Mouse (Mus musculus) kidney, postnatal 4 days (tissue): ENCODE data around the gene Slc27a1.

Experiments used
- DNase-seq, 2 experiments: peaks; one replicate each; pipeline ENCODE4 v3.0.0; 2021; ENCODE audit warnings: mixed read lengths in 2 of 2

Gene Slc27a1

DNA sequence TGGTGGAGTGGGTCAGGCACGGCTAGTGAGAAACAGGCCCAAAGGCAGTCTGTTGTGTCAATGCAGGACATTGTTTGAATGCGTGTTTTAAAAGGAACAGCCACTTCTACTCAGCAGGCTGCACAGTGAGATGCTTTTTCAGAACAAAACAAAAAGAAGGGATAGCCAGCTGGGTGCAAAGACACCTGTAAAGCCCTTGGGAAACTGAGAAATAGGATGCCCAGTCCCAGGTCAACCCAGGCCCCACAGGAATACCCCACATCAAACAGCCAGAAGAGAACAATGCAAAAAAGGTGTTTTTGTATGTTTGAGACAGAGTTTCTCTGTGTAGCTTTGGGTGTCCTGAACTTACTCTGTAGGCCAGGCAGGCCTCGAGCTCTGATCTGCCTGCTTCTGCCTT, 20.1 kb downstream of the Slc27a1 start:
- DNase-seq, result no peak

DNA sequence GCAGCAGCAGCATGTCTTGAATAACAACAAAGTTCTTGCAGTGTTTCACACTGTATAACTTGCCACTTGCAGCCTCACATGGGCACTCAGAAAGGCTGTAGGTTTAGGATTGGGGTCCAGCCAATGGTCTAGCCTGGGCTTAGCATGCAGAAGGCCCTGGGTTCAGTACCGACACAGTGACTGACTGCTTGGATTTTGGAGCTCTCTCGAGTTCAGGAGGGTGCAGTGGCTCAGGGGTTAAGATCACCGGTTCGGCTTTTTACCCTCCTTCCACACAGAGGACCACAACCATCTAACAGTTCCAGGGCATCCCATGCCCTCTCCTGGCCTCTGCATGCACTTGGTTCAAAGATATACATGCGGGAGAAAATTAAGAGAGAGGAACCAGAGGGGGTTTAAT, 22.3 kb downstream of the Slc27a1 start:
- no peak for DNase-seq

DNA sequence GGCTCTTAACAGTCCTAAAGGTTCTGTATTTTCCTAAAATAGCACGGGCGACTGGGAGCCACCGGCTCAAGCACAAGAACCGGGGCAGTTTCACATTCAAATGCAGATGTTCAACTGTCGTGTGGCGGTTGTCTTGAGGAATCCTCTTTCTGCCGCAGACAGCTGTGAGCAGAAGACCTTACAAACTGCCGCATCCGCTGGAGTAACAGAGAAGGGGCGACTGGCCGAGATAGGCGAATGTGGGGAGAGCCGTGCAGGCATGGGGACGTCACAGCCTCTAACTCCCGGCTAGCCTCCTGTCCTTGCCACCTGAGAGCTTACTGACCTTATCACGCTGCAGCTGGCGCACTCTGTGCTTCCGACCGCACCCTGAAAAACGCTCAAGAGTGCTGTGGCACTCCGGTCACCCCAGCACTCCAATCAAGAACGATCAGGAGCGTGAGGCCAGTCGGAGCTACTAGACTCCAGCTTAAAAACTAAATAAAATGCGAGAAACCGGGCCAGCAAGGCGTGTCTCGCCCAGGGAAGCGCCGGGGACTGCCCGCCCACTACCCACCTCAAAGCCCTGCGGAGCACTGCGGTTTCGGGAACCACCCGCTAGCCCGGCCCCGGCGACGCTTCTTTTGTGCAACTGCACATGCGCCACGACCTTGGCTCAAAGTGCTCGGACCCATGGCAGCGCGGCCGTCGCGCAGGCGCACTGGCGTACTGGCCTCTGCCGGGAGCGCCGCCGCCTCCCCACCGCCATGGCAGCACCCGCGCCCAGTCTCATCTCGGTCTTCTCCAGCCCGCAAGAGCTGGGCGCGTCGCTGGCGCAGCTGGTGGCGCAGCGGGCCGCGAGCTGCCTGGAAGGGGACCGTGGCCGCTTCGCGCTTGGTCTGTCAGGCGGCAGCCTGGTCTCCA, 23.0 kb downstream of the Slc27a1 start, which contains the start of gene Pgls:
Pgls (plus strand) TSS at position 706 of the 903 bp plus-strand sequence.
- peak; percentile 96 to 98 for DNase-seq

DNA sequence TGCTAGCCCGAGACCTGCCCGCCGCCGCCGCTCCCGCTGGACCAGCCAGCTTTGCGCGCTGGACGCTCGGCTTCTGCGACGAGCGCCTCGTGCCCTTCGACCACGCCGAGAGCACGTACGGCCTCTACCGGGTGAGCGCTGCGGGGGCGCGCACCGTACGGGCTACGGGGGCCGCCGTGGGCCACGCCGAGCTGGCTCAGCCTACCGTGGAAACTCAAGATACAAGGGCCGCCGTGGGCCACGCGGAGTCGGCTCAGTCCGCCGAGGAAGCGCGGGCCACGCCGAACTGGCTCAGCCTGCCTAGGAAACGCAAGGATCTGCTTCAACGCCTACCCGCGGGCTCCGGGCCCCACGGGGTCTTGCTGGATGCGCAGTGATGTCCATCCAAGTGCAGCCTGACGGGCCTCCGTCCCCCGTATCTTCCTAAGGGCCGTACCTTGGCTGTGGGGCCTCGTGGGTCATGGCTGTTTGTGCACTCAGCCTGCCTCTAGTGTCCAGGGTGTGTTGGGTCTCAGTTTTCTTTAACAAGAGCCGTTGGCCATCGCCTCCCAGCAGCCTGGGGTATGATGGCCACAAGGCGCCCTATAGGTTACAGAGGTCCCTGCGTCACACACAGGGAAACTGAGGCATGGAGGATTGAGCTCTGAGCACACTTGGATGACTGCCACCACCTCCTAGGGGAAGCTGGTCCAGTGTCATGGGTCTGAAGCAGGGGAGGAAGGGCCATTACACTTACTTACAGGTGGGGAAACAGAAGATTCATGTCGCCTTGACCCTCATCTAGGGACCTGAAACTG, 23.9 kb downstream of the Slc27a1 start:
- DNase-seq, result peak; percentile 83 to 90

DNA sequence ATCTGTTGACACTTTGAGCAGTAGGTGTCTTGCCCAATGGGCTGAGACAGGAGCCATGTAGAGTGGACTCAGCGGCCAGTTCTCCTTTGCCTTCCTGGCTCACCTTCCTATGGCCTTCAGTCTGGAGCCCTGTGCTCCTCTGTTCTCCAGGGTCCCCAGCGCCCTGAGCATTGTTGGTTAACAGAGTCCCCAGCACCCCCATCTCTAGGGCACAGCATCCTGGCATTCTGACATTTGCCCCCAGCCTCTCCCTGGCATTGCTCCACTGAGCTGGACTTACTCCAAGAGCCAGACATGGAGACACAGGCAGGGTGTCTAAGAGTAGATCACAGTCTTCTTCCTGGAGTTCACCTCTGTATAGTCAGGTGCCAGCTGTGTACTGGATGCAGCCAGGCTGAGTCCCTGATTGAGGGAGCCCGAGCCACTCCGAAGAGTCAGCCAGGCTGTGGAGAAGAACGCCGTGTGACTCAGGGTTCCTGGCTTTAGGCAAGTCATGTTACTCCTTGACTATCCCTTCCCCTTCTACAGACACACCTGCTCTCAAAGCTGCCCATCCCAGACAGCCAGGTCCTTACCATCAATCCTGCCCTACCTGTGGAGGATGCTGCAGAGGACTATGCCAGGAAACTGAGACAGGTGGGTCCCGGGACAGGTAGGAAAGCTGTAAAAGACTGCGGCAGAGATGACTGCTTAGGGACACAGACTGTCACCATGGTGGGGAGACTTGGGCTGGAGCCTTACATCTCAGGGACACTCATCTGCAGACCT, 25.1 kb downstream of the Slc27a1 start:
- DNase-seq, result no peak

DNA sequence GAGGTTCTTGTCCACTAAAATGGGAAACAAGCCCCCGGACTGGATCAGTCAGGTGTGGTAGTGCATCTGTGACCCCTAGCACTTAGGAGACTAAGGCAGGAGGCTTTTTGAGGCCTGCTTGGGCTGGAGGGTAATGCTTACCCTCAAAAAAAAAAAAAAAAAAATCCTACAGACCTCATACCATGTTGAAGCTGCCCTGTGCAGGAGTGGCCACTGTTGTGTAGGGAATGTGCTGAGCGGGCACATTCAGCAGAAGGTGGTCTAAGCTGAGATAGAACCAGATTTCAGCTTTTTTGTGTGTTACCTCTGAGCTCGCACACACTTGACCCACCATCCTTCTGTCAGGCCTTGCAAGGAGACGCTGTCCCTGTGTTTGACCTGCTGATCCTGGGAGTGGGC, 25.6 kb downstream of the Slc27a1 start:
- no peak for DNase-seq

DNA sequence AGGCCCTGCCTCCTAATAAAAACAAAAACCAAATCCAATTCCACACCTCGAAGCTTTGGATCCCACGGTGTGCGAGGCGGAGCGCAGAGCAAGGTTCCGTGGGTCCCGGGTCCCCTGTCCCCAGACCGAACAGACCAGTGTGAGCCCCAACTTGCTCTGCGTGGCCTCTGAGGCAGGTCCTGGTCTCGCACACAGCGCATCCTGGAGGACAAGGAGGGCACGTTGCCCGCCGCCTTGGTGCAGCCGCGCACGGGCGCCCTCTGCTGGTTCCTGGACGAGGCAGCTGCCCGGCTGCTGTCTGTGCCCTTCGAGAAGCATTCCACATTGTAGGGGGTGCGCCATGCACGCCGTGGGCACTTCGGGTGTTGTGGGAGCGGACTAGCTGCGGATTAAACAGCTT, 27.2 kb downstream of the Slc27a1 start:
- peak; percentile 94 to 95 for DNase-seq

DNA sequence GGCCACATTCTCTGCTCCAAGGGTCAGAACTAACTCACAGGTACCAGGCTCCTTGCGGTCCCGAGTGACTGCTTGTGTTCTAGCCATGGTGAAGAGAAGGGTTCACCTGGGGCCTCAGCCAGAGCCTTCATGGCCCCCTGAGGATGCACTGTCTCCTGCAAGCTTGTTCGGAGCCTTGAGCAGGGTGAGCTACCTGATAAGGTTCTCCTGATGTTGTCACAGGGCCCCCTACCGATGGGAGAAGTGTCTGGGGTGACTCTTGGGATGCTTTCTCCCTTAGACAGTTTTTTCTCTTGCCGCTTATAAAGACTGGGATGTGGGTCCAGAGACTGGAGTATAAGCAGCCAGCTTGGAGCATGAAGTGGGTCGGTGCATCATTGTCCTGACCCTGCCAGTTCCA, 27.7 kb downstream of the Slc27a1 start:
- DNase-seq, result no peak

DNA sequence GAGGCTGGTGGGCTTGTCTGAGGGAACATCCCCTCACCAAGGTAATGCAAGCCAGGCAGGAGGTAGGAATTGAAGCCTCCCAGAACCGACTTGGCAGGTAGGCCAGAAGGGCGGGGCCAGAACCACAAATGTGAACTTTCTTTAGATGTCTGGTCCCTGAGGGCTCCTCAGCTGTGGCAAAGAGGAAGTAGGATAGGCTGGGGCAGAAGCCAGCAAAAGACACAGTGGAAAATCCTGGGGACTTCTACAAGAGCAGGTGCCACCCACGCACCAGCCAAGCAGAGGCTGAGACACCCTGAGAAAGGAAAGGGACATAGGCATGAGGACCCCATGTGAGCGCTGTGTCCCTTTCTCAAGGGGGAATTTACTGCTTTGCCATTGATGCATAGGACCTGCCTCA, 28.1 kb downstream of the Slc27a1 start:
- DNase-seq, result no peak

DNA sequence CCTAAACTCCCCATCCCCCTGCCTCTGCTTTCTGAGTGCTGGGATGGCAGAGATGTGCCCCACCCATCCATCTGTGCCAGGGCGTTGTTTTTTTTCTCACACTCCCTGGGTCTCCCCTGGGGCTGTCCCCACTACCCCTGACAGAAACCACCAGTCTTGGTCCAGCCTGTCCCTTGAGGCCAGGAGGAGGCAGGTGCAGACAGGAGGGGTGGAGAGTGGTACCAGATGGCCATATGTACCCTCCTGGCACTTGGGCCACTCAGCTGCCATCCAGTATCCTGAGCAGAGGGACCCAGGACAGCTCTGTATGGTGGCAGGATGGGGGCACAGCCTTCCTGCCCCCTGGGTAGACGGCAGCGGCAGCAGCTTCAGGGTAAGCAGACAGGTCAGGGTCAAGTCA, 28.8 kb downstream of the Slc27a1 start, which contains the start of gene Fam129c:
Fam129c (plus strand) TSS at position 198 of the 400 bp plus-strand sequence.
- no peak for DNase-seq

DNA sequence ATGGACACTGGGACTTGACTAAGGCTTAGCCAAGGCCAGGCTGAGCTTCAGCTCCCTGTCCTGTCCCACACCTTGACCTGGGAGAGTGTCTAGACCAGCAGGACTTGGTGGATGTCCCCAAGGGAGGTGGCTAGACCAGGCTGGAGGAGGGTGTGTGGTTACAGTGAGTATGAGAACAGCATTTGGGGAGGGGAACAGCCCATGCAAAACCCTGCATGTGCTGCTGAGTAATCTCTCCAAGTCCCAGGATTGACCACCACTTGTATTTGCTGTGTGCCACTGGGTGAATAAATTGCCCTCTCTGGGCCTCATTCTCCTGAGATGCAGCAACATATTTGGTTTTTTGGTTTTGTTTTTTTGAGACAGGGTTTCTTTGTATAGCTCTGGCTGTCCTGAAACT, 29.7 kb downstream of the Slc27a1 start:
- DNase-seq, result no peak

DNA sequence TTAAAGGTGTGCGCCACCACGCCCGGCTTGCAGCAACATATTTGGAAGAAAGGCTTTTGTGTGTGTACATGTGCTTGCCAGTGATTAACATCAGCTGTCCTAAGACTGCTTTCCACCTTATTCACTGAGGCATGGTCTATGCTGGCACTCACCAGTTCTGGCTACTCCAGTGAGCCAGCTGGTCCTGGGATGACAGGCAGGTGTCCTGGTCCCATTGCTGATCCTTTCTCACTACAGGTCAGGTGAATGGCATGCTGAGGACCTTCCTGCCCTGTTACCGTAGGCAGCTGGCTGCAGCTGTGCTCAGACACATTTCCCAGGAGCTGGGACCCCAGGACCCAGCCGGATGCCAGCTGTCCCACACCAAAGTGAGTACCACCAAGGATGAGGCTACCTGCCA, 30.2 kb downstream of the Slc27a1 start:
- no peak for DNase-seq

DNA sequence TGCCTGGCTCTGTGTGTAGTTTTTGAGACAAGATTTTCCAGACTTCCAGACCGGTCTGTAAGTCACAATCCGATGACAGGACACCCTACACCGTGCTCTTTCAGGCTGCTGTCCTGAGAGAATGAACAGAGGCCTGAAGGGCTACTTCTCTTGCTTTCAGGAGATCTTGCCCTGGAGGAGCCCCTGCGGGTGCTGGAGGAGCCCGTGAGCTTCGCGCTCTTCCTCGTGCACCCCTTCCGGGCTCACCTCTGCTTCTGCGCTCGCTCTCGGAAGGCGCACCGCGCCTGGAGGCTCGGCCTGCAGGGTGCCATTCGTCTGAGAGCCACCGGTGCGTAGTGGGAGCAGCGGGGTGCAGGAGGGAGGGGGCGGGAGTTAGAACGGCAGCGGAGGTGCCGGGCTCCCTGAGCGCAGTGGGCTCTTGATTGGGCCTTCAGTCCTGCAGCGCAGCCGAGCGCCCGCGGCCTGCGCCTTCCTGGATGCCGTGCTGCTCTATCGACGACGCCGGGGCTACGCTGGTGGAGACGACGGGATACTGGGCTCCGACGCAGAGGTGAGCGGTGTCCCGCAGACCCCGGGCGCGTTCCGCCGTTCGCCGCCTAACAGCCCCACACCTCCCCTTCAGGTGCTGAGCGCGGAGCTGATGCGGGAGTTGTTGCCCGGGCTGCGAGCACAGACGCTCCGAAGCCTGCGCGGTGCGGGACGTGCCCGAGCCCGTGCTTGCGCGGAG, 33.4 kb downstream of the Slc27a1 start:
- DNase-seq, result peak; percentile 43 to 61

DNA sequence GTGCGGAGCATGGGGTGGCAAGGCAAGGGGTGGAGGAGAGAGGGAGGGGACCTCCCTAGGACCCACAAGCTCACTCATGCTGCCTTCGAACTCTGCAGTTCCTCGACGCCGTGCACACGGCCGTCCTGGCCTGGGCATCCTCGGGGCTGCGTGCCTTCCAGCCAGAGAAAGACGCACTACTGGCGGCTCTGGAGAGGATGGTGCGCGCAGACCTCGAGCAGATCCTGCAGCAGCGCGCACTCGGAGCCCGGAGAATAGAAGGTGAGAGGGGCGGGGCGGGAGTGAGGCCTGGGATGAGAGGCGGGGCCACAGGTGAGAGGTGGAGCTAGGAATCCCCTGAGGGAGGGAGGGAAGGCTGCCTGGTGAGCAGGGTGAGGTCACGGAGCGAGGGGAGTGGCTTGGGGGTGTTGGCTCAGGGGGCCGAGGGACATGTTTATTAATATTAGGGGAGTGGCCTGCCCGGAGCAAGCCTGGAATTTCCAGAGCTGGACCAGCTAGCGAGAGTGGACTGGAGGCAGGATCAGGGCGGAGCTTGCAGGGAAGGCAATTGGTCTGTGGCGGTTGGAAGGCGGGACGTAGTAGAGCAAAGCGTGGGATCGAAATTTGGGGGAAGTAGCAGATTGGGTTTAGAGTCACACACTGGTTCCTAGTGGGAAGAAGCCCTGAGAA, 34.1 kb downstream of the Slc27a1 start:
- DNase-seq, result peak; percentile 87 to 92

DNA sequence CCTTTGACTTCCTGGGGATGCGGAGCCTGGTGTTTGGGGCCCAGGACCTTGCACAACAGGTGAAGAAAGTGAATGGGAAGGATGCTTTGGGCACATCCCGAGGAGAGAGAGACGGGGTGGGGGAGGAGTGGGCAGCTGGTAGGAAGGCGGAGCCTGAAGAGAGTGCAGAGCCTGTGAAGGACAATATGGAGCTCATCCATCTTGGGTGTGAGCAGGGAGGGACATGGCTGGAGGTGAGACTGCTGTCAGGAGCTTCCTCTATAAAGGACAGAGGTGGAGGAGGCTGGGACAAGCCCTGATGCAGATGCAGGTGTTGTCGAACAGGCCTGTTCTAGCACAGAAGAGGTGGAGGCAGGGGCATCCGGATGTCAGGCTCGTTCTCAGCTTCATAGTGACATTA, 35.3 kb downstream of the Slc27a1 start:
- DNase-seq, result no peak

DNA sequence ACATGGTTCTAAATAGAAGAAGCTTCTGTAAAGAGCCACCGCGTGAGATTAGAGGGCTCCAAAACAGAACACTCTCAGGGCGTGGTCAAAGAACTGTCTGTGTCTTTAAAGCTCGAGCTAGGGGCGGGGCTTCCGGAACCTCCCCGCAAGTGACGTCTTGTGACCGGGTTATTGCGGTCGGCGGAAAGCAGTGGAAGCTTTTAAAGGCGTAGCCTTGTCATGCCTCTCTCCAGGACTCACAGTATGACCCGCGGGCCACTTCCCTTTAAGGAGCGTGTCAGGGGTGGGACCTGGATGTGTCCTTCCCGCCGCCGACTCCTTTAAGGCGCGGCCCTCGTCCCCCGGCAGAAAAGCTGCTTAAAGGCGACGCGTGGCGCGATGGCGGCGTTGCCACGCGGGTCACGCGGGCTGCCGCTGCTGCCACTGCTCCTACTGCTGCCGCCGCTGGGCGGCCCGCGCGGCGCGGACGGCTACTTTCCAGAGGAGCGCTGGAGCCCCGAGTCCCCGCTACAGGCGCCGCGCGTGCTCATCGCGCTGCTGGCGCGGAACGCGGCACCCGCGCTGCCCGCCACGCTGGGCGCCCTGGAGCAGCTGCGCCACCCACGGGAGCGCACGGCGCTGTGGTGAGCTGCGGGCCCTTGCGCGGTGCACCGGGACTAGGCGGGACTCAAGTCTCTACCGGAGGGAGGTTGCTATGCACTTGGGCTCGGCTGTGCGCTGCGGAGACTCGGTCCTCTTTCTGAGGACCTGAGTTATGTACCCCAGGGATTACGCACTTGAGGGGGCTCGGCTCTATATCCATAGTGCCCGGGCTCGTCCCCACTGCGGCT, 42.4 kb downstream of the Slc27a1 start, which contains the start of gene Colgalt1:
Colgalt1 (plus strand) TSS at position 177 of the 830 bp plus-strand sequence.
- DNase-seq, result peak; percentile 97

DNA sequence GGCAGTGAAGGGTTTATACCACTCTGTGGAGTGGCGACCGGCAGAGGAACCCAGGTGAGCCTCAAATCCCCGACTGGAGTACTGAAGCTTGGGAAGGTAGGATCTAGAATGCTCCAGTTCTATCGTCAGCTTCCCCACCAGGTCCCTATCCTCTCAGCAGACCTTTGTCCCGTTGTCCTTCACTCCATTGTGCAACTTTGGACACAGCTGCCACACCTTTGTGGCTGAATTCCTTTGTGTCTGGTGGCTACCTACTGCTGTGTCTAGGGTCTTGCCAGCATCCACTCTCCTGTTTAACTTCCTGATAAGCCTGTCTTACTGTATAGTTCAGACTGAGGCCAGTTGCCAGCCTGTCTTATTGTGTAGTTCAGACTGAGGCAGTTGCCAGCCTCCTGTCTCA, 43.5 kb downstream of the Slc27a1 start:
- no peak for DNase-seq

DNA sequence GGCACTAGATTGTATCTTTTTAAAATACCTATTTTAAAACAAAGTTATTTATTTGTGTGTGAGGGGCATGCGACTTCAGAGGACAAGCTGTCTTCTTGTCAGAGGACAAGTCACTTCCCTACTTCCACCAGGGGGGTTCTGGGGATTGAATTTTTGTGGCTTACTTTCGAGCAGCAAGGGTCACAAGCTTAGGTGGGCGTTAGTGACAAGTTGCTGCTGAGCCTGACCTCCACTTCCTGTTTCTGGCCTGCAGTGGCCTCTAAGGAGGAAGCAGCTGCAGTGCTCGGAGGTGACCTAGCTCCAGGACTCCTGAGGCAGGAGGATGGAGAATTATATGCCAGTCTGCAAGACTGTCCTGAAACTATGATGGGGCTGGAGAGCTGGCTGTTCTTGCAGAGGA, 44.7 kb downstream of the Slc27a1 start:
- no peak for DNase-seq

DNA sequence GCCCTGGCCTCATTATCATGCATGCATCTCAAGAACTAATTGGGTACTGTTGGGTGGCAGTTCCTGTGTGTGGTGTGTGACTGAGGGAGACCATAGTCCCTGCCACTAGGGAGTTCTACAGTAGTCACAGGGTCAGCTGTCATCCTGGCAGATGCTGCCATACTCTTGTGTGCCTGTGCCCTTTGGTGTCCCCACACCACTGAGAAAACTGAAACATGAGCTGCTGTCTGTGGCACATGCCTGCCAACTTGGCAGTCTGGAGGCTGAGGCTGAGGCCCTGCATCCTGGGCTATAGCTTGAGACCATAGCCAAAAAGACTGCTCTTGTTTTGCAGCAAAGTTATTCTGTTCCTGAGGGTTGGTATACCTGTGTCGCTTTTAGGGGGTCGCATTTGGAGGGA, 51.1 kb downstream of the Slc27a1 start:
- no peak for DNase-seq

DNA sequence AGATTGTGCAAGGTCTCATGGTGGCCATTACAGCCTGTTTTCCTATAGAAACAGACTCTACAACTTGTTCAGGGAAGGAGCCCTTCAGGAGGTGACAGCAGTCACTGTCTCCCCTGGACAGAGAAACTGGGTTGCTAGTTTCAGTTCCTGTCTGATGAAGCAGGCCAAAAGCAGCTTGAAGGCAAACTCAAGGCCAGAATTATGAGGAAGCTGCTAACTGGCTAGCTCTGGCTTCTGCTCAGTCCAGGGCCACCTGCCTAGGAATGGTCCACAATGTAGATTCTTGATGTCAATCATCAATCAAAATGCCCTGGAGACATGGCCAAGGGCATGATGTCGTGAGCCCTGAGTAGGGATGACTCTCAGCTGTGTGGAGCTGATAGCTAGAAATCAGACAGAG, 56.4 kb downstream of the Slc27a1 start:
- no peak for DNase-seq

DNA sequence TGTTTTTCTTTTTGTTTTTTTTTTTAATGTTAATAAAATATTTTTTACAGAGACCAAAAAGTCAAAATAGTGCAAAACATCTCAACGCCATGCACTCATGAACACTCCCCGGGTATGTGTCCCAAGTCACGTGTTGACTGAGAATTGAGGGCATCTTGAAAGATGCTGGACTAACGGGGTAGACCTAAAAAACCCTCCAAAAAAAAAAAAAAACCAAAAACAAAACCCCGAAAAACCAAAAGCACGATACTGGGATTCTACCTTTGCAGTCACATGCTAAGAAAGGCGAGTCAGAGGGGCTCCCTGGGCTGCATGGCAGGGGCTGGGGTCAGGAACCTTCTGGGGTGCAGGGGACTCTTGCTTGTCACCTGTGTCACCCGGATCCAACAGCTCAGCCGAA, 58.1 kb downstream of the Slc27a1 start:
- no peak for DNase-seq
